Mouse (Mus musculus): ENCODE results near the gene Wdr31.

DNA sequence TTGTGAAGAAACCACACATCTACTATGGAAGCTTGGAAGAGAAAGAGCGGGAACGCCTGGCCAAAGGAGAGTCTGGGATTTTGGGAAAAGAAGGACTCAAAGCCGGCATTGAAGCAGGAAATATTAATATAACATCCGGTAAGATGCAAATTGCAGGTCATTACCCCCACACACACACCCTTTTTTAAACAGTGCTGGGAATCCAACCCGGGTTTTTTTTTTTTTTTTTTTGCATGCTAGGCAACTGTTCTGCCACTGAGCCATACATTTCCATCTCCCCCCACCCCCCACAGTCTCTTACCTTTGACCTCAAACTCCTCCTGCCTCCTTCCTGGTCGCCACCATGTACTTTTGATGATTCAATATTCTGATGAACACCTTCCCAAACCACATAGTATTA is 61.1 kb downstream of the Wdr31 start:
- TF ChIP-seq CTCF (IDR thresholded peaks at IDR 0.05; ENCODE audit: control insufficient read depth, insufficient read depth, insufficient read length) = no peak
- no peak for TF ChIP-seq MYOG (IDR thresholded peaks at IDR 0.05; ENCODE audit: control insufficient read depth, extremely low read depth, insufficient read length)
